Mouse (Mus musculus) lung, adult 2 months (tissue): ENCODE data around the gene Tspan4.
"Not testable (repeated sequence)": the region's sequence is repeated elsewhere in the genome, so short reads cannot be mapped to it uniquely, and the experiment has no call there.

ENCODE experiments used
- CTCF ChIP-seq: fragments of 200-500 bp; IDR thresholded peaks from 2 replicates; pipeline ENCODE4 v1.5.1; 2011; ENCODE audit warnings: mild to moderate bottlenecking, low read length, control low read depth; ENCODE audit not compliant: insufficient read depth
- POLR2A ChIP-seq: fragments of 200-500 bp; IDR thresholded peaks from 2 replicates; pipeline ENCODE4 v1.6.1; 2011; ENCODE audit warnings: low read depth, mild to moderate bottlenecking, control low read depth, low read length, borderline replicate concordance; ENCODE audit errors: extremely low read depth

GRCm38 (mm10) chr7:141446374-141446773, 28.7 kb upstream of the Tspan4 start:
- TF ChIP-seq POLR2A, CTCF: not testable (repeated sequence)
